Mouse (Mus musculus): ENCODE results near the gene Pcbp4.

Pcbp4 gene

GRCm38 (mm10) chr9:106463122-106464063, 10.3 kb downstream of the Pcbp4 start:
- no peak for DNase-seq (ENCODE audit: low read depth, low spot score)

DNA sequence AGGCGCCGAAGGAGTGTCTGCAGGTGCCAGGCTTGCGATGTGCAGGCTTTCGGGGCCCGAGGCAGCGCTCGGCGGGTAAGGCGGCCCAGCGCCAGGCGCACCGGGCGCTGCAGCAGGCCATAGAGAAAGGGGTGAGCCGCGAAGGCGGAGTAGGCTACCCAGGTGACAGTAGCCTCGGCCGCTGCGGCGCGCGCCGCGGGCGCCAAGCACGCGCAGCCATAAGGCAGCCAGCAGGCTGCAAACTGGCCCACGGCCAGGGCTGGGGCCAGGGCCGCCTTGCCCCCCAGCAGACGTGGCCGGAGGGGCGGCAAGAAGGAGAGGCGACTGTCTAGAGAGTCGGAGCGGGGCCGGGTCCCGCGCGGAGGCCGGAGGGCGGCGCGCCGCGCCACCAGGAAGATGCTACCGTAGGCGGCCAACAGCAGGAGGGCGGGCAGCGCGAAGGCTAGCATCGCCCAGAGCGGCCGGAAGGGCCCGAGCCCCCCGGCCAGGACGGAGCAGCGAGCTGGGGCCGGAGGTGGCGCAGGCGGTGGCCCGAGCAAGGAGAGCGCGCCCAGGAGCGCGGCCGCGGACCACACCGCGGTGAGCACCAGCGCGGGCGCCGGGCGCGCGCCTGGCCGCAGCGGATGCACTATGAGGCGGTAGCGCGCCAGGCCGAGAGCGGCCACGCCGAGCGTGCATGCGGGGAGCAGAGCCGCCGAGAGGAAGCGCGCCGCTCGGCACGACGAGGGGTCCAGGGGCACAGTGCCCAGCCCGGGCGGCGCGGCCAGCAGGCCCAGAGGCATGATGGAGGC, 11.9 kb downstream of the Pcbp4 start:
- no peak for DNase-seq (ENCODE audit: low read depth, low spot score)

GRCm38 (mm10) chr9:106465571-106466200, 12.6 kb downstream of the Pcbp4 start, which contains the start of gene Gpr62:
TSS of gene Gpr62 (minus strand) at chr9:106465938.
- DNase-seq (ENCODE audit: low read depth, low spot score): no peak

DNA sequence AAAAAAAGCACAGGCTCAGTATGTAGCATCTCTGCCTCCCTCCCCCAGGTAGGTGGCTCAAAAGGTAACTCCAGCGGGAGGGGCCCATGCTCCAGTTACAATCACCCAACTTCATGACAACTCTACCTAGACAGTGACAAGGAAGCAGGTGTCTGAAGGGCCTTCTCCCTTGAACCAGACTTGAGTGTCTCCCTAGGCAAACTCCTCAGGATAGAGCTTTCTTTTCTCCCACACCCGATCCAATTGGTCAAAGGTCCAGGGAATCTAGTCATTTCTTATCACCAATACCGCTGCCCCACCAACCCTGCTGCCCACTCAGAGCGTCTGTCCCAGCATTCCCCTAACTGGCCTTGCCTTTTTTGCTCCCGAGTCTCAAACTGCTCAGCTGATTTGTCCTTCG, 13.6 kb downstream of the Pcbp4 start:
- DNase-seq (ENCODE audit: low read depth, low spot score): no peak

- DNase-seq (ENCODE audit: low read depth, low spot score): no peak
These were observed 14.7 kb downstream of the Pcbp4 start for GRCm38 (mm10) chr9:106467746-106468145.

DNA sequence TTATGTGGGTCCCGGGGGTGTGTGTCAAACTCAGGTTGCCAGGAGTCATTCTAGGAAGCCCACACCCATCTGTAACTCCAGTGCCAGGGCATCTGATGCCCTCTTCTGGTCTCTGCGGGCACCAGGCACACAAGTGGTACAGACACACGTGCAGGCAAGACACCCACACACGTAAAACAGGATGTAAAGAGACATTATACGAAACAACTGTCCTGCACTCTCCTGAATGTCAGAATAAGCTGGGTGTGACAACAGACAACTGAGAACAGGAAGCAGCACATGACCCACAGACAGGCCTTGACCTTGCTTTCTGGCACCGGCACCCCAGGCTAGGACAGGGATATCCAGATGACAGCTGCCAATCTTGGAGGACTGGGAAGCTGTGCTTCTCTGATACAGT, 16.2 kb downstream of the Pcbp4 start:
- DNase-seq (ENCODE audit: low read depth, low spot score): no peak

DNA sequence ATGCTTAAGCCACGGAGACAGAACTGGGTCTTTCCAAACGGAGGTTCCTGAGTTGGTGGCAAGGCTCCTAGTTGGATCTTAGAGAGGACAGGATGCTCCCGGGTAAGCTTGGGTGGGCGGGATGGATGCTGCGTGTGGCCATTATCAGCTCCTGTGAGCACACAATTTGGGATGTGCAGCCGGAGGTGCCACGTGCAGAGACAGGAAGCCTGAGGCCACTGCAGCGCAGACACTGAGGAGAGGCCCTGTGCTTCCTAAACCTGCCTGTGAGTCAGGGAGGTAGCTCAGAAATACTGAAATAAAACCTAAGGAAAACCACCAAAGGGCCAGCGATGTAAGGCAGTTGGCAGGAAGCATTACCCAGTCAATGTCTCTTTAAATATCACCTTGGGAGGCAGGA, 16.7 kb downstream of the Pcbp4 start:
- DNase-seq (ENCODE audit: low read depth, low spot score): no peak

GRCm38 (mm10) chr9:106470991-106471750, 18.1 kb downstream of the Pcbp4 start:
- DNase-seq (ENCODE audit: low read depth, low spot score): no peak

DNA sequence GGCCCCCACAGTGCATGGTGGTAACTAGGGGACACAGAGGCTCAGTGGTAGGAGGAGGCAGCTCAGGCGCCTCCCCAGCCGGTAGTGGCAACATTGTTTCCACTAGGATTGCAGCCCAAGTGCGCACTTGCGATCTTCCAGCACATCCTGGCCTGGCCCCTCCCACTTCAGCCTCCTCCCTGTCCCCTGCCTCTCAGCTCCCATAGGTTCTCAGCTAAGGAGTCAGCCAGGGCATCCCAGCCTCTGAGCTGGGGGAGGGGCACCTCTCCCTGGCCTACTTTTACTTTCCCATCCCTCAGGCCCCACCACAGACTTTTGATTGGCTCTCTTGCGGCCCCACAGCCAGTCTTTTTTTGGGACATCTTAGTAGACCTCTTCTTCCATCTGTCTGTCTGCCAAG, 18.8 kb downstream of the Pcbp4 start:
- DNase-seq (ENCODE audit: low read depth, low spot score): no peak

- DNase-seq (ENCODE audit: low read depth, low spot score): no peak
These were observed 19.2 kb downstream of the Pcbp4 start for GRCm38 (mm10) chr9:106472321-106472720.

DNA sequence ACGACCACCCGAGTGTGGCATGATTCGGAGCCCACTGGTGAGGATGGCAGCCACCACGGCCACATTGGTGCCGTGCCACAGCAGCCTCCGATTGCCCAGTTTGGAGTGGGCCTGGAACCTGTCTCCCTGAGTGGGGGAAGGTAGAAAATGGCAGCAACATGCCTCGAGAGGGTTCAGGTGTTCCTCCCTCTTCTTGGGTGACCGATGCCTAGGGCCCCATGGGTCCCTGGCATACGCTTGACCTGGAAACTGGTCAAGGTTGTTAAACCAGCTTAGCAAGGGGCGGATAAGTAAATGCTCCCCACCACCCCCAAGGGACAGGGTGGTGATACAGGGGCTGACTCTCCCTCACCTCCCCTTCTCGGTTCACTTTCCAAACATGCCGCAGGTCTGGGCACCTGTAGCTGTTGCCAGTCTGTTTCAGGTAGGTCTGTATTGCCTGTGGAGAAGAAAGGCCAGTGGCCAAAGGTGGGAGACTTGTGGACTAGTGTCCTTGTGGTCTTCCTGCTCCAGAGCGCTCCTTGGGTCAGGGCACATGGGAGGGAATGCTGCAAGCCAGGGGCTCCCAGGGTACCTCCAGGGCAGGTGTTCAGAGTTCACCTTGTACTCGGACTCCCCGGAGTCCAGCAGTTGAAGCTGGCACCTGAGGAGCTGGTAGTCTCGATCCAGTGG, 20.1 kb downstream of the Pcbp4 start:
- no peak for DNase-seq (ENCODE audit: low read depth, low spot score)

GRCm38 (mm10) chr9:106473753-106474105, 20.6 kb downstream of the Pcbp4 start:
- no peak for DNase-seq (ENCODE audit: low read depth, low spot score)

DNA sequence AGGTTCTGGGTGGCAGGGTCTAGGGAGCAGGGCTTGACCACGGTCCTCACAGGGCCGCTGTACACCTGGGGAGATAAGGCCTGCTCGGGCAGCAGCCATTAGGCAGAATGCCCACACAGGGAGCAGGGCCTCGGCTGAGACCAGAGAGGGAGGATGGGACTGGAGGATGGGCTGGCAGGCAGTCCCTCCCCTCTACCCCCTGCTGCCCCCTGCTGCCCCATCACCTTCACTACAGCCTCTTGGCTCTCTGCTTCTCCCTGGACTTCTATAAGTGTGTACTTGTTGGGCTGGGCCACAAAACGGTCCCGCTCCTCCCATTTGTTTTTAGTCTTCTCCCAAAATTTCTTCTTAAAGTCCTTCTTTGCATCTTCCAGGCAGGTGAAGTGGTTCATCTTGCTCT, 21.4 kb downstream of the Pcbp4 start:
- DNase-seq (ENCODE audit: low read depth, low spot score): no peak

DNA sequence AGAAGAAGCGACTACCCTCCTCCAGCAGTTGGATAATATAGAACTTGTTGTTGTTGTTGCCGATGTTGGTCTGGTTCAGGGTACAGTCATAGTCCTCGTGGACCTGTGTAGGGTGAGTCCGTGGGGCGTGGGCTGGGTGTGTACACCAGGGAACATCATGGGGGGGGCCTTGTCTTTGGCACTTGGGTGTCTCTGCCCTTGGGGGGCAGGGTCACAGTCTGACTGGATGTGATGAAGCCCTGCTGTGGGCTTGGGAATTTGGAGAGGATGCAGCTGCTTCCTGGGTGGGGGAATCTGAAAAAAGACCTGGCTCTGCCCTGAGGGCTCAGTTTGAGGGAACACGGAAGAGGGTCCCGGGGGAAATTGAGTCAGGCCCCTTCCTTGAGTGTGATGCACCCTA, 22.0 kb downstream of the Pcbp4 start:
- no peak for DNase-seq (ENCODE audit: low read depth, low spot score)

- DNase-seq (ENCODE audit: low read depth, low spot score): no peak
These were observed 22.5 kb downstream of the Pcbp4 start, which contains the start of gene Rrp9 for GRCm38 (mm10) chr9:106475663-106476001. TSS of gene Rrp9 (plus strand) at chr9:106475963.

- DNase-seq (ENCODE audit: low read depth, low spot score): no peak
These were observed 23.2 kb downstream of the Pcbp4 start for GRCm38 (mm10) chr9:106476002-106476923.

DNA sequence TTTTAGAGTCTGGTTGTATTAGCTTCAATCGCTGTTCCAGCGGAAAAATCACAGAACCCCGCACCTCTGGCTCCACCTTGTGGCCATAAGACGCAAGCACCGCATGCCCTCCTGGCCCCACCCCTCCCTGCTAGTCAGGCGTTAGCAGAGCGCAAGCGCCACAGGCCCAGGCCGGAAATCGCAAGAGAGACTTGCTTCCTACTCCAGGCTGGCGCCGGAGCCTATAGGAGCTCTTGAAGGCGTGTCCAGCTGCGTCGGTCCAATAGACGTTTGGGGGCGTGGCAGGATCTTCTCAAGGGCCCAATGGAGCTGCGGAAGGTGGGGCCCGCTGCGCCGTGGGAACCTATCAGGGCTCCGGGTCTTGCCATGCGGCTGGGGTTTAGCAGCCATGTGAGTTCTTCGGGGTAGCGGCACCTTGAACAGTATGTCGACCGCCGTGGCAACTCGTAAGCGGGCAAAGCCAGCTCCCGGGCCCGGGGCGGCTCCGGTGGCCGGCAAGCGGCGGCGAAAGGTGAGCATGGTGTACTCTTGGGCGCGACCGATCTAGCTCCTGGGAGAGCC, 23.9 kb downstream of the Pcbp4 start, which contains the start of gene Parp3:
Gene Parp3 (minus strand): TSS at position 26 of the 561 bp plus-strand sequence.
- DNase-seq (ENCODE audit: low read depth, low spot score): peak; percentile 100

DNA sequence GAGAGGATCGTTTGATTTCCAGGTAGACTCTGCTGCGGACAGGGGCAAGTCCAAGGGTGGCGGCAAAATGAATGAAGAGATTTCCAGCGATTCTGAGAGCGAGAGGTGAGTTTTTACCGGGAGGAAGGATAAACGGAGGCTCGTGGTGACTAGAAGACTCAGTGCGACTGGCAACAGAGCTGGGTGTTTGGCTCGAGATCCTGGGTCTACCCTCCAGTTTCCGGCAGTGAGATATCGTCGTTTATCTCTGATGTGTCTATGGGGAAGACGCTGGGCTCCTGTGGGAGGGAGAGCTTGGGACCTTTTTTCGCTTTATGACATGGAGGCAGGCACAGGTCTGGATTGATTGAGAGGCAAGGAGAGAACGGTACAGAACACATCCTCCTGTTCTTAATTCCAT, 24.6 kb downstream of the Pcbp4 start:
- DNase-seq (ENCODE audit: low read depth, low spot score): no peak

DNA sequence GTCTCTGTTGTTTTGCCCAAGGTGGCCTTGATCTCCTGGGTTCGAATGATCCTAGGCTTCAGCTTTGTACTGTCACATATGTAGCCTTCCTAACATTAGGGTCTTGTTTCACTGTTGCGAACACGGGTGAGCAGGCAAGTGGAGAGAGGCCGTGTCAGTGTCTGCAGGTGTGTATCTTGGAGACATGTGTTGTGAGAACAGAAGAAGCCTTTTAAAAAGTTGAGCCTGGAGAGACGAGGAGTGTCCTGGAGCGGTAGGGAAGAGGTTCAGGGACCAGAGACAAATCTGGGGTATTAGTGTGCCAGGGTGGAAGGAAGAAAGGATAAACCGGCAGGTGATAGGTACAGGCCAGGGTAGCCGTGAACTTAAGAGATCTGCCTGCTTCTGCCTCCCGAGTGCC, 25.0 kb downstream of the Pcbp4 start:
- DNase-seq (ENCODE audit: low read depth, low spot score): no peak

All from brain, embryonic 18.5 days (tissue).